ENCODE assay signal across 26 mouse cellular contexts in genomic region chr10:9579374-9579773, GRCm38 (mm10).
"Had no signal": no experiment of that assay in that cellular context is flagged by ENCODE, and none has a peak within 500 bp of the region (broad histone marks: within the 10 kb centered on the region; RNA-seq: fewer than 3 reads in every experiment).

No protein-coding gene starts in this region.

- H3K9ac ChIP-seq: heart, embryonic 12.5 days; hindbrain, embryonic 12.5 days; hindbrain, embryonic 14.5 days; intestine, embryonic 15.5 days; limb, embryonic 13.5 days; limb, embryonic 15.5 days; liver, embryonic 12.5 days; liver, embryonic 14.5 days had no signal

- H3K36me3 ChIP-seq: heart, embryonic 10.5 days; heart, embryonic 12.5 days; hindbrain, embryonic 10.5 days; hindbrain, embryonic 12.5 days; intestine, embryonic 15.5 days; limb, embryonic 13.5 days; limb, embryonic 15.5 days; liver, embryonic 12.5 days had no signal

- DNase-seq: gastrocnemius, postnatal 10 days; gastrocnemius, postnatal 25 days; heart, adult 18-20 months; heart, postnatal 10 days; heart, postnatal 4 days; kidney, adult 18-20 months; kidney, adult 8-10 months; kidney, postnatal 10 days; kidney, postnatal 25 days; layer of hippocampus, adult 9-11 months; layer of hippocampus, postnatal 36 days; left cerebral cortex, postnatal 4 days; lung, adult 18-20 months had no signal

- H3K4me3 ChIP-seq: heart, embryonic 10.5 days; heart, embryonic 12.5 days; hindbrain, embryonic 10.5 days; hindbrain, embryonic 12.5 days; intestine, embryonic 15.5 days; limb, embryonic 13.5 days; limb, embryonic 15.5 days; liver, embryonic 12.5 days had no signal

- H3K4me2 ChIP-seq: heart, embryonic 12.5 days; hindbrain, embryonic 12.5 days; hindbrain, embryonic 14.5 days; intestine, embryonic 15.5 days; limb, embryonic 13.5 days; limb, embryonic 15.5 days; liver, embryonic 12.5 days had no signal

- H3K27me3 ChIP-seq: heart, embryonic 12.5 days; hindbrain, embryonic 12.5 days; intestine, embryonic 15.5 days; limb, embryonic 13.5 days; limb, embryonic 15.5 days; liver, embryonic 12.5 days had no signal

- ATAC-seq: hindbrain, embryonic 16.5 days; inflammation-experienced regulatory T-cells, adult 6 months; intestine, embryonic 15.5 days; intestine, postnatal 0 days; liver, embryonic 12.5 days had no signal

- H3K9me3 ChIP-seq: heart, embryonic 10.5 days; heart, embryonic 12.5 days; hindbrain, embryonic 10.5 days; hindbrain, embryonic 12.5 days; intestine, embryonic 15.5 days; limb, embryonic 13.5 days; limb, embryonic 15.5 days; liver, embryonic 12.5 days had no signal

- H3K27ac ChIP-seq: heart, embryonic 10.5 days; hindbrain, embryonic 10.5 days; hindbrain, embryonic 12.5 days; hindbrain, embryonic 14.5 days; intestine, embryonic 15.5 days; limb, embryonic 13.5 days; limb, embryonic 15.5 days; liver, embryonic 12.5 days; liver, embryonic 14.5 days had no signal

- H3K4me1 ChIP-seq: hindbrain, embryonic 10.5 days; hindbrain, embryonic 12.5 days; intestine, embryonic 15.5 days; limb, embryonic 13.5 days; limb, embryonic 15.5 days; liver, embryonic 12.5 days had no signal
